Mouse (Mus musculus) ES-E14 (cell line): ENCODE data around the gene Grin2c. TPM values are rescaled to one million over a fixed set of nuclear protein-coding genes. Genes with fewer than 3 reads are reported as not detected.

Source experiments
- DNase-seq: peaks from one replicate; pipeline ENCODE4 v3.0.0-alpha.2; 2013; ENCODE audit warnings: low read depth, low spot score
- H3K27ac ChIP-seq: 2 replicates; pipeline ENCODE4 v1.5.1; 2012; ENCODE audit warnings: low read depth, mild to moderate bottlenecking, low read length, moderate library complexity, mixed read lengths; ENCODE audit not compliant: poor library complexity, insufficient read depth, severe bottlenecking
- H3K36me3 ChIP-seq: 2 replicates; pipeline ENCODE4 v1.6.1; 2012; ENCODE audit warnings: mild to moderate bottlenecking, low read length, moderate library complexity, mixed read lengths; ENCODE audit not compliant: control insufficient read depth, poor library complexity, insufficient read depth, severe bottlenecking
- H3K4me1 ChIP-seq, 2 experiments: fragments of 150-350 bp in 1 of 2; sonication (generic) in 1 of 2; 2 replicates each; pipeline ENCODE4 v1.6.1; 2012; ENCODE audit warnings: low read length in 2 of 2, mild to moderate bottlenecking in 1 of 2, mixed read lengths in 1 of 2; ENCODE audit not compliant: control insufficient read depth in 2 of 2, insufficient read depth in 2 of 2, poor library complexity in 1 of 2
- H3K4me3 ChIP-seq, 2 experiments: fragments of 150-350 bp in 1 of 2; sonication (generic) in 1 of 2; 2 replicates each; pipeline ENCODE4 v1.5.1; 2012; ENCODE audit warnings: low read length in 2 of 2, low read depth in 1 of 2, mild to moderate bottlenecking in 1 of 2, mixed read lengths in 1 of 2; ENCODE audit not compliant: insufficient read depth in 1 of 2, poor library complexity in 1 of 2, severe bottlenecking in 1 of 2
- H3K9ac ChIP-seq: 2 replicates; pipeline ENCODE4 v1.6.1; 2012; ENCODE audit warnings: low read depth, mild to moderate bottlenecking, low read length, mixed read lengths; ENCODE audit not compliant: poor library complexity, insufficient read depth, severe bottlenecking
- H3K9me3 ChIP-seq: fragments of 150-350 bp; sonication (generic); 2 replicates; pipeline ENCODE4 v1.6.1; 2012; ENCODE audit warnings: low read depth, mild to moderate bottlenecking, low read length; ENCODE audit not compliant: control insufficient read depth, insufficient read depth
- CHD2 ChIP-seq: IDR thresholded peaks from 2 replicates; pipeline ENCODE4 v1.6.1; 2014; ENCODE audit warnings: mild to moderate bottlenecking, low read depth, low read length, inconsistent platforms
- HCFC1 ChIP-seq: IDR thresholded peaks from 2 replicates; pipeline ENCODE4 v1.6.1; 2012; ENCODE audit warnings: low read length, inconsistent platforms, borderline replicate concordance; ENCODE audit not compliant: insufficient read depth
- MAFK ChIP-seq: IDR thresholded peaks from 2 replicates; pipeline ENCODE4 v1.6.1; 2014; ENCODE audit warnings: mild to moderate bottlenecking, low read depth, low read length, inconsistent platforms; ENCODE audit not compliant: insufficient read depth
- ZC3H11A ChIP-seq: IDR thresholded peaks from 2 replicates; pipeline ENCODE4 v1.6.1; 2012; ENCODE audit warnings: low read depth, mild to moderate bottlenecking, inconsistent platforms, low read length, borderline replicate concordance
- ZNF384 ChIP-seq: IDR thresholded peaks from 2 replicates; pipeline ENCODE4 v1.6.1; 2012; ENCODE audit warnings: low read depth, low read length, inconsistent platforms
- in situ Hi-C, 2 experiments: fragments of 600-800 bp; cut with MboI; formaldehyde crosslinking; loops; one replicate each; pipeline ENCODE4 v1.15.1; 2025; ENCODE audit warnings: low sequenced_read_pairs in 2 of 2, inconsistent platforms in 1 of 2; ENCODE audit not compliant: unreplicated experiment in 2 of 2
- total RNA-seq: library from RNA; depleted of rRNA; stranded (reverse); fragments of 300-350 nt; gene quantifications from 2 replicates; pipeline ENCODE4 v1.2.3, GENCODE M21; 2012

Gene Grin2c
- total RNA-seq, 1 experiment: 0.22 TPM

GRCm38 (mm10) chr11:115215123-115215522 lies 51.9 kb downstream of the Grin2c start:
- Histone ChIP-seq H3K4me1 (peaks cover 6 to 25% of the 10 kb centered on the region in 2 experiments), H3K9me3 (no peaks in the 10 kb centered on the region), H3K27ac (no peak overlapping the region), H3K4me3 (no peak overlapping the region), H3K9ac (no peak overlapping the region), H3K36me3 (no peaks in the 10 kb centered on the region; the same call in 1 of the 2 replicates)
- TF ChIP-seq CHD2 (no peak), ZNF384 (no peak), MAFK (no peak)
- in situ Hi-C loops: no loop called here
- no peak for DNase-seq

- H3K9ac ChIP-seq: no peak overlapping the region
- in situ Hi-C loops: no loop called here
- H3K27ac ChIP-seq: no peak overlapping the region
- H3K36me3 ChIP-seq: no peaks in the 10 kb centered on the region
- TF ChIP-seq HCFC1: no peak
- H3K9me3 ChIP-seq: no peaks in the 10 kb centered on the region
- peaks cover 5 to 23% of the 10 kb centered on the region in 2 experiments for H3K4me1 ChIP-seq
- no peak for DNase-seq
- H3K4me3 ChIP-seq: no peak overlapping the region
Measured at GRCm38 (mm10) chr11:115212116-115212515, 54.9 kb downstream of the Grin2c start.

- Histone ChIP-seq H3K9ac (0 out of 2 replicates have a peak overlapping the region, but pooled peaks have one; percentile 15), H3K9me3 (no peaks in the 10 kb centered on the region), H3K4me1 (peaks cover 5 to 24% of the 10 kb centered on the region in 2 experiments), H3K27ac (no peak overlapping the region), H3K4me3 (no peak overlapping the region), H3K36me3 (peaks cover 4% of the 10 kb centered on the region; the same call in 1 of the 2 replicates)
- in situ Hi-C loops: no loop called here
- DNase-seq: no peak
- TF ChIP-seq HCFC1: no peak
- TF ChIP-seq ZC3H11A: no peak
- no peak for TF ChIP-seq CHD2
- TF ChIP-seq MAFK: no peak
- no peak for TF ChIP-seq ZNF384
Measured at GRCm38 (mm10) chr11:115209958-115210357, 57.1 kb downstream of the Grin2c start.

- DNase-seq: no peak
- Histone ChIP-seq H3K9me3 (no peaks in the 10 kb centered on the region), H3K9ac (no peak overlapping the region), H3K4me3 (no peak overlapping the region), H3K4me1 (peaks cover 5 to 21% of the 10 kb centered on the region in 2 experiments), H3K27ac (no peak overlapping the region), H3K36me3 (peaks cover 4% of the 10 kb centered on the region; the same call in 1 of the 2 replicates)
- TF ChIP-seq CHD2 (no peak), HCFC1 (no peak)
- in situ Hi-C loops: no loop called here
Measured at GRCm38 (mm10) chr11:115208776-115209732, 58.0 kb downstream of the Grin2c start.

- no peaks in the 10 kb centered on the region for H3K9me3 ChIP-seq
- H3K9ac ChIP-seq: no peak overlapping the region
- in situ Hi-C loops: no loop called here
- TF ChIP-seq ZC3H11A (no peak), MAFK (no peak), HCFC1 (no peak), ZNF384 (no peak), CHD2 (no peak)
- H3K4me1 ChIP-seq: peaks cover 5 to 21% of the 10 kb centered on the region in 2 experiments
- H3K36me3 ChIP-seq: peaks cover 4% of the 10 kb centered on the region; the same call in 1 of the 2 replicates
- no peak overlapping the region for H3K27ac ChIP-seq
- no peak for DNase-seq
- H3K4me3 ChIP-seq: no peak overlapping the region
Measured at GRCm38 (mm10) chr11:115208126-115208525, 58.9 kb downstream of the Grin2c start.
